Mouse (Mus musculus) stomach, embryonic 14.5 days (tissue): ENCODE measurements at regions not wholly inside any gene's neighbourhood (a gene's known extent, or its start where the extent isn't known, plus 50 kb on each side); places are given as distances from the start of the nearest gene placed in this dataset.

Experiments
- ATAC-seq: fragments of 200-750 bp; cut with Nextera tagmentation; 2 replicates; pipeline ENCODE4 v1.8.0; 2017; ENCODE audit warnings: low read depth, moderate TSS enrichment; ENCODE audit not compliant: insufficient number of reproducible peaks, insufficient read depth, low FRiP score
- H3K27ac ChIP-seq: fragments of 300-500 bp; sonication (generic); 2 replicates; pipeline ENCODE4 v1.5.1; 2014; ENCODE audit warnings: mild to moderate bottlenecking, low read length, moderate library complexity, mixed read lengths
- H3K27me3 ChIP-seq: fragments of 300-500 bp; sonication (generic); 2 replicates; pipeline ENCODE4 v1.6.1; 2014; ENCODE audit warnings: low read length, control low read depth, mixed read lengths; ENCODE audit not compliant: control insufficient read depth, insufficient read depth
- H3K36me3 ChIP-seq: fragments of 300-500 bp; sonication (generic); 2 replicates; pipeline ENCODE4 v1.6.1; 2014; ENCODE audit warnings: mild to moderate bottlenecking, control low read depth, low read length, moderate library complexity, mixed read lengths; ENCODE audit not compliant: control insufficient read depth, insufficient read depth
- H3K4me1 ChIP-seq: fragments of 300-500 bp; sonication (generic); 2 replicates; pipeline ENCODE4 v1.6.1; 2014; ENCODE audit warnings: low read length, control low read depth, mixed read lengths; ENCODE audit not compliant: control insufficient read depth, insufficient read depth
- H3K4me2 ChIP-seq: fragments of 300-500 bp; sonication (generic); replicated peaks from 2 replicates; pipeline ENCODE4 v1.6.1; 2014; ENCODE audit warnings: low read depth, low read length, control low read depth
- H3K4me3 ChIP-seq: fragments of 300-500 bp; sonication (generic); 2 replicates; pipeline ENCODE4 v1.5.1; 2014; ENCODE audit warnings: low read depth, low read length, control low read depth
- H3K9ac ChIP-seq: fragments of 300-500 bp; sonication (generic); replicated peaks from 2 replicates; pipeline ENCODE4 v1.6.1; 2014; ENCODE audit warnings: low read depth, mild to moderate bottlenecking, control low read depth, low read length, moderate library complexity, mixed read lengths
- H3K9me3 ChIP-seq: fragments of 300-500 bp; sonication (generic); 2 replicates; pipeline ENCODE4 v1.6.1; 2016; ENCODE audit warnings: low read depth, low read length, control low read depth; ENCODE audit not compliant: control insufficient read depth
- WGBS: fragments of 180-500 bp; shearing (Covaris S2); extraction: QIAGEN DNeasy Blood & Tissue Kit; methylation state at CpG from one replicate; pipeline ENCODE4 v1.1.7; 2014; 5-methylcytosine and 5-hydroxymethylcytosine counted together

GRCm38 (mm10) chr17:82828434-82828997 lies 386.6 kb upstream of the Pkdcc start:
- ATAC-seq: no peak
- no peaks in the 10 kb centered on the region for H3K4me1 ChIP-seq
- H3K4me2 ChIP-seq: no peak overlapping the region
- WGBS: 80% methylated on average over 5 of the region's 5 CpGs
- no peak overlapping the region for H3K27ac ChIP-seq
- H3K9ac ChIP-seq: no peak overlapping the region
- no peak overlapping the region for H3K4me3 ChIP-seq
- H3K36me3 ChIP-seq: no peaks in the 10 kb centered on the region
- H3K27me3 ChIP-seq: no peaks in the 10 kb centered on the region
- no peaks in the 10 kb centered on the region for H3K9me3 ChIP-seq

DNA sequence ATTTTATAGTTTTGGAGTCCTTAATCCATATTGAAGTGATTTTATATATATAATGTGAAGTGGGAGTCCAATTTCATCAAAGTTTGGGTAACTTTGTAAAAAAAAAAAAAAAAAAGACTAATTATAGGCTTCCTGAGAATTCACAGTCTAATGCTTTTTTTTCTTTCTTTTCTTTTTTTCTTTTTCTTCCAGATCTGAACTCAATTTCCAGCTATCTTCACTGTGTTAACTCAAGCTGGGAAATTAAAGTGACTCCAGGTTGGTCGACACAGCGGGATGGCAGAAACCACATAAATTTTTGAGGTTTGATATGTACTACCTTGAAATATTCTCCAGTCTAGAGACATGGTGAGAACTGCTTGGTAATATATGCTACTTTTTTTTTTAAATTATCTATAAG lies 385.7 kb upstream of the Pkdcc start:
- WGBS: 91% methylated on average over 2 of the region's 2 CpGs
- H3K27me3 ChIP-seq: no peaks in the 10 kb centered on the region
- ATAC-seq: no peak
- H3K27ac ChIP-seq: no peak overlapping the region
- no peak overlapping the region for H3K4me3 ChIP-seq
- H3K4me1 ChIP-seq: no peaks in the 10 kb centered on the region
- H3K9me3 ChIP-seq: no peaks in the 10 kb centered on the region
- no peak overlapping the region for H3K9ac ChIP-seq
- H3K36me3 ChIP-seq: no peaks in the 10 kb centered on the region
- no peak overlapping the region for H3K4me2 ChIP-seq

- Histone ChIP-seq H3K27ac (no peak overlapping the region), H3K9me3 (no peaks in the 10 kb centered on the region), H3K4me1 (no peaks in the 10 kb centered on the region), H3K36me3 (no peaks in the 10 kb centered on the region), H3K9ac (no peak overlapping the region), H3K4me3 (no peak overlapping the region), H3K27me3 (no peaks in the 10 kb centered on the region), H3K4me2 (no peak overlapping the region)
- no peak for ATAC-seq
- 77% methylated on average over 3 of the region's 3 CpGs for WGBS
These were observed 380.9 kb upstream of the Pkdcc start for GRCm38 (mm10) chr17:82834177-82834576.

GRCm38 (mm10) chr17:82836115-82836514 lies 379.0 kb upstream of the Pkdcc start:
- Histone ChIP-seq H3K27ac (no peak overlapping the region), H3K27me3 (no peaks in the 10 kb centered on the region), H3K9ac (no peak overlapping the region), H3K9me3 (no peaks in the 10 kb centered on the region), H3K4me3 (no peak overlapping the region), H3K36me3 (no peaks in the 10 kb centered on the region), H3K4me2 (no peak overlapping the region), H3K4me1 (no peaks in the 10 kb centered on the region)
- no peak for ATAC-seq
- 71% methylated on average over 3 of the region's 3 CpGs for WGBS

DNA sequence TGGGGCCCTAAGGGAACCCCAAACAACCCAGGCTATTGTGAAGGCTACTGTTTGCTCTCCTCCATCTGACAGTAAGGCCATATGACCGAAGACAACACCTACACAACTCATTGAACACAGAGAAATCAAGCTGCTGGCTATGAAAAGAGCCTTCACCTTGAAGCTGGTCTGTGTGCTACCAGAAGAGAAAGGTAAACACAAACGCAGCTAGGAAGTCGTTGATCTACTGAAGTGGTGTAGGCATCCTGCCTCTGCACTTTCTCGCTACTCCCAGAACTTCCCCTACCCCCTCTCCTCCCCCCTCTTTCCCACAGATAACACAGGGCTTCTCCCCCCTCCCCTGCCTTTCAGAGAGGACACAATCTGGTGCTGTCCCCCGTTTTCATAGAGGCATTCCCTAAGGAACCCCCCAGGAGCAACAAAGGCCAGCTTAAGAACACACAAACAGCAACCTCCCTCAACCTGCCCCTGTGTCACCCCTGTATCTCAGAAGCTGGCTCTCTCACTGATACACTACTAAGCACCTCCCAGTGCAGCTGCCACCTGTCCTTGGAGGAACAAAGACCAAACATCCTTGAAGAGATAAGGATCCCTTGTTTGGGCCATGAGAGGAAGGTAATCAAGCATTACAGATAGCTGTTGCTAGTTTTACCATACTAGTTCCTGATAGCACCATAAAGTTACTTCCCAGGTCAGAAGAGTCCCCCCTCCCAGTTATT lies 368.2 kb upstream of the Pkdcc start:
- Histone ChIP-seq H3K9ac (no peak overlapping the region), H3K9me3 (no peaks in the 10 kb centered on the region), H3K36me3 (no peaks in the 10 kb centered on the region), H3K27me3 (no peaks in the 10 kb centered on the region), H3K4me2 (no peak overlapping the region), H3K27ac (no peak overlapping the region), H3K4me3 (no peak overlapping the region), H3K4me1 (no peaks in the 10 kb centered on the region)
- 59% methylated on average over 5 of the region's 5 CpGs for WGBS
- no peak for ATAC-seq

DNA sequence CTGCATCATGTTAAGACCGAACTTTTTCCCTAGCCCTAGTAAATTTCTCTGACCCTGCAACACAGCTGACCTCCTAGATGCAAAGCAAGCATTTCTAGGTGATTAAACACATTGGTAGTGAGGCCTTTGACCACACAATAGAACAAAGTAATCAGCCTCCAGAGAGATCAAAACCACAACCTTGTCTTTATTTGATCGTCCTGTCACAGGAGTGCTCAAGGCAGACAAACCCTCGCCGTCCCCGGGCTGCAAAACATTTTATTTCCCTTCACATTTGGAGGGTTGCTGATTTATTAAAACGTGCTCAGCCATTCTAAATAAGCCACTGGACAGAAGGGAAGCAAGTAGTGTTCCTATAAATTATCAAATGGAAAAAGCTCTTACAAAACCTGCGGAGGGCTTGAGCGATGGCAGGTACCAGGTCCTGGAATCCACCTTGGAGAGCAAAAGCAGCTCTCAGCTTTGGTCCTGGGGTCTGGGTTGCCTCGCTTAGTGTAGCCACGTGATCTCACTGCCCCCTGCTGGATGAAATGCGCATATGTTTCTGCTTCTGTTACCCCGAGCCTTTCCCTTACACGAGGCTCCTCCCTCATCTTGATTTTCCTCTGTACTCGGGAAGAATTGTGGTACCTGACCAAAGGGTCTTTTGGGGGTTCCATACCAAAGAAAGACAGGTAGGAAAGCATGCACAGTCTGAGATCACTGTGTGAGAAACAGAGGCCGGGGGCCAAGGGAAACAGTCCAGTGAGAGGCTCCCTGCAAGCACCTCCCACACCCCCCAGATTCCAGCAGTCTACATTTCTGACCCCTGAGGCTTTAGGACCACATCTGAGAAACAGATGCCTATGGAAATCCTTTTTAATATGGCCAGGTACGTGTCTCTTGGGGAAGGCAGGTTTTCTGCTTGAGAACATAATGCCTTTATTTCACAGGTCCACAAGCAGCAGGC lies 357.6 kb upstream of the Pkdcc start:
- ATAC-seq: peak; percentile 81

GRCm38 (mm10) chr17:82860391-82860790 lies 354.7 kb upstream of the Pkdcc start:
- WGBS: 37% methylated on average over 5 of the region's 5 CpGs
- no peaks in the 10 kb centered on the region for H3K9me3 ChIP-seq
- ATAC-seq: no peak
- H3K27me3 ChIP-seq: no peaks in the 10 kb centered on the region
- H3K36me3 ChIP-seq: no peaks in the 10 kb centered on the region
- no peak overlapping the region for H3K9ac ChIP-seq
- H3K27ac ChIP-seq: no peak overlapping the region
- no peak overlapping the region for H3K4me2 ChIP-seq
- H3K4me1 ChIP-seq: no peaks in the 10 kb centered on the region
- no peak overlapping the region for H3K4me3 ChIP-seq

More for the DNA sequence above, 357.6 kb upstream of the Pkdcc start:
- Histone ChIP-seq H3K4me1 (no peaks in the 10 kb centered on the region), H3K4me3 (no peak overlapping the region), H3K27ac (no peak overlapping the region), H3K9me3 (no peaks in the 10 kb centered on the region), H3K4me2 (peak overlapping the region; percentile 31), H3K9ac (no peak overlapping the region), H3K36me3 (no peaks in the 10 kb centered on the region), H3K27me3 (no peaks in the 10 kb centered on the region)
- WGBS: 19% methylated on average over 16 of the region's 16 CpGs

DNA sequence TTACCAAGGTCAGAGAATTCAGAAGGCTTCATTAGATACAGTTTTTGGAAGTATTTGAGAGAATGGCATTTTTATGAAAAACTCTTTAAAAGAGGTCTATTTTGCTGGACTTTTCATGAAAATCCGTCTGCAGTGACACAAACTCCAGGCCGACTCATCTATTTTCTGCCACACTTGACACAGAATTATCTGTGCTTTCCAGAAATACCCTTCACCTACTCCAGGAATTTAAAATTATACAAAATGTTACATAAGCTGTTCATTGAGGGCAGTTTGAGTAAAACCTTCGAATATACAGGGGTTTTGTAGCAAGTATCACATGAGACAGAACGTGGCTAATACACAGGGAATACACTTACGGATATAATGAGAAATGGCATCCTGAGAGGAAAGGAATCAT lies 354.1 kb upstream of the Pkdcc start:
- Histone ChIP-seq H3K4me3 (no peak overlapping the region), H3K4me2 (no peak overlapping the region), H3K27ac (no peak overlapping the region), H3K27me3 (no peaks in the 10 kb centered on the region), H3K4me1 (no peaks in the 10 kb centered on the region), H3K9me3 (no peaks in the 10 kb centered on the region), H3K36me3 (no peaks in the 10 kb centered on the region), H3K9ac (no peak overlapping the region)
- 64% methylated on average over 5 of the region's 5 CpGs for WGBS
- no peak for ATAC-seq
